Mouse (Mus musculus): Measurements from ENCODE around the gene Narf.
A peak's percentile ranks its signal among the peaks of the same experiment; 100 is the strongest.

Gene Narf

GRCm38 (mm10) chr11:121236564-121237344 is at the start of gene Narf:
Narf (plus strand) TSS chr11:121237253.
- peak; percentile 100 for DNase-seq (ENCODE audit: low read depth, low spot score)

GRCm38 (mm10) chr11:121189681-121190080 is 47.4 kb upstream of the Narf start:
- no peak for DNase-seq (ENCODE audit: low read depth, low spot score)

- DNase-seq (ENCODE audit: low read depth, low spot score): no peak
Measured at GRCm38 (mm10) chr11:121192742-121193141, 44.3 kb upstream of the Narf start.

GRCm38 (mm10) chr11:121193415-121193814 is 43.6 kb upstream of the Narf start:
- DNase-seq (ENCODE audit: low read depth, low spot score): no peak

GRCm38 (mm10) chr11:121198622-121199021 is 38.4 kb upstream of the Narf start:
- DNase-seq (ENCODE audit: low read depth, low spot score): no peak

GRCm38 (mm10) chr11:121199851-121200250 is 37.2 kb upstream of the Narf start:
- no peak for DNase-seq (ENCODE audit: low read depth, low spot score)

- no peak for DNase-seq (ENCODE audit: low read depth, low spot score)
Measured at GRCm38 (mm10) chr11:121200781-121201180, 36.3 kb upstream of the Narf start.

GRCm38 (mm10) chr11:121201436-121202198 is 35.4 kb upstream of the Narf start:
- no peak for DNase-seq (ENCODE audit: low read depth, low spot score)

GRCm38 (mm10) chr11:121203859-121204160 is 33.2 kb upstream of the Narf start:
- peak; percentile 11 for DNase-seq (ENCODE audit: low read depth, low spot score)

GRCm38 (mm10) chr11:121204161-121205006 is 32.7 kb upstream of the Narf start, which contains the start of the genes Hexdc and Ogfod3:
Hexdc (plus strand) TSS chr11:121204433.
Ogfod3 (minus strand) TSS chr11:121204711.
- DNase-seq (ENCODE audit: low read depth, low spot score): peak; percentile 95

- no peak for DNase-seq (ENCODE audit: low read depth, low spot score)
Measured at GRCm38 (mm10) chr11:121216831-121217230, 20.2 kb upstream of the Narf start.

GRCm38 (mm10) chr11:121219776-121220175 is 17.3 kb upstream of the Narf start:
- no peak for DNase-seq (ENCODE audit: low read depth, low spot score)

- no peak for DNase-seq (ENCODE audit: low read depth, low spot score)
Measured at GRCm38 (mm10) chr11:121220771-121221170, 16.3 kb upstream of the Narf start.

GRCm38 (mm10) chr11:121221321-121222010 is 15.6 kb upstream of the Narf start:
- no peak for DNase-seq (ENCODE audit: low read depth, low spot score)

GRCm38 (mm10) chr11:121228129-121229017 is 8.7 kb upstream of the Narf start:
- DNase-seq (ENCODE audit: low read depth, low spot score): no peak

- DNase-seq (ENCODE audit: low read depth, low spot score): peak; percentile 69
Measured at GRCm38 (mm10) chr11:121229018-121229439, 8.0 kb upstream of the Narf start, which contains the start of gene Cybc1. Cybc1 (minus strand) TSS chr11:121229322.

GRCm38 (mm10) chr11:121231191-121231590 is 5.9 kb upstream of the Narf start:
- DNase-seq (ENCODE audit: low read depth, low spot score): no peak

GRCm38 (mm10) chr11:121231628-121232291 is 5.3 kb upstream of the Narf start:
- DNase-seq (ENCODE audit: low read depth, low spot score): no peak

- DNase-seq (ENCODE audit: low read depth, low spot score): no peak
Measured at GRCm38 (mm10) chr11:121232706-121233105, 4.3 kb upstream of the Narf start.

Measured in c-Kit-negative CD71-positive TER-119-positive erythroid progenitor cells, embryonic 14.5 days (primary cell).